Mouse (Mus musculus) liver, embryonic 11.5 days (tissue): ENCODE measurements around the gene Gpr155. TPM values are rescaled to one million over a fixed set of nuclear protein-coding genes. Genes with fewer than 3 reads are reported as not detected.

ENCODE experiments used
- ATAC-seq: fragments of 200-750 bp; cut with Nextera tagmentation; replicated peaks from 2 replicates; pipeline ENCODE4 v1.8.0; 2017; ENCODE audit warnings: moderate number of reproducible peaks, mild to moderate bottlenecking, moderate TSS enrichment, moderate library complexity; ENCODE audit not compliant: low FRiP score
- DNase-seq: peaks from one replicate; pipeline ENCODE4 v3.0.0-alpha.2; 2017; ENCODE audit warnings: low spot score
- H3K27ac ChIP-seq: fragments of 300-500 bp; sonication (generic); 2 replicates; pipeline ENCODE4 v1.5.1; 2014; ENCODE audit warnings: mild to moderate bottlenecking, low read depth, low read length, control low read depth
- H3K27me3 ChIP-seq: fragments of 300-500 bp; sonication (generic); replicated peaks from 2 replicates; pipeline ENCODE4 v1.6.1; 2014; ENCODE audit warnings: low read length, mixed read lengths; ENCODE audit not compliant: control insufficient read depth, insufficient read depth
- H3K36me3 ChIP-seq: fragments of 300-500 bp; sonication (generic); 2 replicates; pipeline ENCODE4 v1.6.1; 2014; ENCODE audit warnings: mild to moderate bottlenecking, low read length, moderate library complexity, mixed read lengths; ENCODE audit not compliant: control insufficient read depth, insufficient read depth
- H3K4me1 ChIP-seq: fragments of 300-500 bp; sonication (generic); replicated peaks from 2 replicates; pipeline ENCODE4 v1.6.1; 2014; ENCODE audit warnings: low read length, mixed read lengths; ENCODE audit not compliant: control insufficient read depth, insufficient read depth
- H3K4me2 ChIP-seq: fragments of 300-500 bp; sonication (generic); 2 replicates; pipeline ENCODE4 v1.6.1; 2014; ENCODE audit warnings: mild to moderate bottlenecking, control low read depth, moderate library complexity
- H3K4me3 ChIP-seq: fragments of 300-500 bp; sonication (generic); 2 replicates; pipeline ENCODE4 v1.5.1; 2014; ENCODE audit warnings: low read depth, low read length, control low read depth
- H3K9ac ChIP-seq: fragments of 300-500 bp; sonication (generic); 2 replicates; pipeline ENCODE4 v1.6.1; 2014; ENCODE audit warnings: low read depth, low read length, control low read depth
- H3K9me3 ChIP-seq: fragments of 300-500 bp; sonication (generic); 2 replicates; pipeline ENCODE4 v1.6.1; 2016; ENCODE audit warnings: low read length, inconsistent platforms, mixed read lengths; ENCODE audit not compliant: control insufficient read depth
- WGBS: fragments of 180-500 bp; shearing (Covaris S2); extraction: QIAGEN DNeasy Blood & Tissue Kit; methylation state at CpG from one replicate; pipeline ENCODE4 v1.1.7; 2014; 5-methylcytosine and 5-hydroxymethylcytosine counted together
- polyA plus RNA-seq: library from polyadenylated mRNA; unstranded; fragments of >200 nt; fragmentation: Nextera tagmentation; extraction: Ambion mirVana; gene quantifications from 2 replicates; pipeline ENCODE4 v1.2.1, GENCODE M21; 2014

Gene Gpr155
- polyA plus RNA-seq, 1 experiment from 2014 or later, result 6.3 TPM

DNA sequence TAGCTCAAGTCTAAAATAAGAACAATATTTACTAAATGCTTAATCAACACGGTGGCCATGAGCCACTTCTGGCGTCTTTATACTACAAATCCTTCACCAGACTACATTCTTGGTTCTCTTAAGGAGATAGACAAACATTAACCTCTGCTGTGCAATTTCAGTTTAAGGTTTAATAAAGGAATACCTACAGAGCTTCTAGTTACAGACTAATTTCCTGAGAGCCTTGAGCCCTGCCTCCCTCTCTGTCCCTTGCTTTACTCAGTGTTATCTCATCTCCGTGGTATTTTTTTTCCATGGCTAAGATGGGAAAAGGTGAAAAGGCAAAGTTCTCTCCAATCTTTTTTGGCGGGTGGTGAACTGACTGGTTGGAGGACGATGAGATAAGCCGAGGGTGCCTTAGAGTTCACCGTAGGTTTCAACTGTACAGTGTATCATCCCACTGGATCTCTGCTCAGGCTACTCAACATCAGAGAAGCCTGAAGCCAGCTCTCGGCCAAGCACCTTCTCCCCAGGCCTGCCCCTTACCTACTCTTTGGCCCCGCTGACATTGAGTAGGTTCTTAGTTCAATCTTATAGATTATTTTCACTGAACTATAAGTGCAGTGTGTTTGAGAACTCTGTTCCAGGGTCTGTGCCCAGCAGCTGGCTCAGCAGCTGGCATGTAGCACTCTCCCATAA lies 5.9 kb downstream of the Gpr155 start:
- H3K9ac ChIP-seq, result no peak overlapping the region
- no peak overlapping the region for H3K27ac ChIP-seq
- 68% methylated on average over 9 of the region's 9 CpGs for WGBS
- H3K4me2 ChIP-seq, result no peak overlapping the region
- no peak for ATAC-seq
- H3K36me3 ChIP-seq, result no peaks in the 10 kb centered on the region
- H3K4me1 ChIP-seq, result no peaks in the 10 kb centered on the region
- no peaks in the 10 kb centered on the region for H3K9me3 ChIP-seq
- H3K4me3 ChIP-seq, result no peak overlapping the region
- DNase-seq, result peak; percentile 23
- H3K27me3 ChIP-seq, result no peaks in the 10 kb centered on the region

- no peaks in the 10 kb centered on the region for H3K4me1 ChIP-seq
- 81% methylated on average over 5 of the region's 5 CpGs for WGBS
- no peak overlapping the region for H3K27ac ChIP-seq
- H3K4me3 ChIP-seq, result no peak overlapping the region
- H3K27me3 ChIP-seq, result no peaks in the 10 kb centered on the region
- H3K9ac ChIP-seq, result no peak overlapping the region
- no peaks in the 10 kb centered on the region for H3K36me3 ChIP-seq
- ATAC-seq, result no peak
- no peak overlapping the region for H3K4me2 ChIP-seq
- H3K9me3 ChIP-seq, result no peaks in the 10 kb centered on the region
- peak; percentile 24 for DNase-seq
Measured at GRCm38 (mm10) chr2:73379656-73380055, 6.7 kb downstream of the Gpr155 start.

DNA sequence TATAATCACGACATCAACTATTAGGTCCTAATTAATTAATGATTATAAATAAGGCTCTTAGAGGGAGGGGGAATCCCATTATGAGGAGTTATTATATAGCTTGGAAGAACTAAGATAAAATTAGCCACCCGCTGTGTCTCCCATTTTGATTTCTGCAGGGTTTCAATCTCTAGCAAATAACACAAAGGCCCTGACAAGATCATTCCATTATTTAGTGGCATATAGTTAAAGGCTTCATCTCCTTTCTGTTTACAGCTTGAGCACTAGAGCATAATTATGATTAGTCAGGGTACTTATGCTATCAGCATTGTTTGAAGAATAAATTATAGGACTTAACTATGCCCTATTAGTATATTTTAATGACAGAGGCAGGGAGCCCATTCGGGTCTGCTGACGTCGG lies 8.0 kb downstream of the Gpr155 start:
- Histone ChIP-seq H3K27me3 (no peaks in the 10 kb centered on the region), H3K36me3 (no peaks in the 10 kb centered on the region), H3K4me1 (no peaks in the 10 kb centered on the region), H3K4me2 (no peak overlapping the region), H3K4me3 (no peak overlapping the region), H3K9ac (no peak overlapping the region), H3K27ac (no peak overlapping the region), H3K9me3 (no peaks in the 10 kb centered on the region)
- DNase-seq, result no peak
- WGBS, result 91% methylated on average over 5 of the region's 5 CpGs
- ATAC-seq, result no peak

DNA sequence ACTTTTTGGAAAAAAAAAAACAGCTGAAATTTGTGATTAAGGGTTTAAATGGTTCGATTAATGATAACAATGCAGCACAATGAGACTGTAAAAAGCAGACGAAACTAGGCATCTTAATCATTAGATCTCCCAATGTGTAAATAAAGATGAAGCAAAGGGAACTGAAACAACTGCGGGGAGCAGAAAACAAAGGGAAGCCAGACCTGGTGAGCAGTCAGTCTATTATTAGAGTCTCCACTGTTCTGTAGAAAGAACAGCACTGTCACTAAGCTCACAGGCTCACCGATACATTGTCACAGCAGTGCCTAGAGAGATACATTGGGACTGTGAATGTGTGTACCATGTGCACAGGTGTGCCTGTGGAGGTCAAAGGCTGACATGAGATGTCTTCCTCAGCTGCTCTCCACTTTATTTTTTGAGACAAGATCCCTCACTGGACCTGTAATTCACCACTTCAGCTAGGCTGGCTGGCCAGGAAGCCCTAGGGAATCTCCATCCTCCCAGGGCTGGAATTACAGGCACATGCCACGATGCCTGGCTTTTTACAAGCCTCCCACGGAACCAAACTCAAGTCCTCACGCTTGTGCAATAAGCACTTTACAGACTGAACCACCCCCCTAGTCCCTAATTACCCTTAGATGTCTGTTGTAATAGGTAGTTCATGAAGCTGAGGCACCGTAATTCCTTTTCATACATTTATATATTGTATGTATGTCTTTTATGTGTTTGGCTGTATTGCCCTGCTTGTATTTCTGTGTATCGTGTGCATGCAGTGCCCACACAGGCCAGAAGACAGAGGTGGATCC lies 14.6 kb downstream of the Gpr155 start:
- Histone ChIP-seq H3K4me1 (no peaks in the 10 kb centered on the region), H3K4me2 (no peak overlapping the region), H3K27me3 (no peaks in the 10 kb centered on the region), H3K4me3 (no peak overlapping the region), H3K36me3 (0 out of 2 replicates have a peak, but pooled peaks cover 2% of the 10 kb centered on the region), H3K27ac (no peak overlapping the region), H3K9ac (no peak overlapping the region), H3K9me3 (no peaks in the 10 kb centered on the region)
- ATAC-seq, result no peak
- 77% methylated on average over 9 of the region's 9 CpGs for WGBS
- peak; percentile 28 for DNase-seq

GRCm38 (mm10) chr2:73363448-73363847 lies 22.9 kb downstream of the Gpr155 start:
- 72% methylated on average over 5 of the region's 5 CpGs for WGBS
- Histone ChIP-seq H3K27ac (no peak overlapping the region), H3K4me1 (peaks cover 13% of the 10 kb centered on the region), H3K9me3 (no peaks in the 10 kb centered on the region), H3K4me3 (no peak overlapping the region), H3K4me2 (no peak overlapping the region), H3K27me3 (no peaks in the 10 kb centered on the region), H3K9ac (no peak overlapping the region), H3K36me3 (0 out of 2 replicates have a peak, but pooled peaks cover 4% of the 10 kb centered on the region)
- ATAC-seq (no peak), DNase-seq (no peak)

- ATAC-seq (peak; percentile 48; the same call in 1 of the 2 replicates), DNase-seq (no peak)
- Histone ChIP-seq H3K9me3 (no peaks in the 10 kb centered on the region), H3K9ac (no peak overlapping the region), H3K27me3 (no peaks in the 10 kb centered on the region), H3K4me2 (no peak overlapping the region), H3K27ac (peak overlapping the region; percentile 26), H3K4me3 (no peak overlapping the region), H3K36me3 (no peaks in the 10 kb centered on the region), H3K4me1 (peaks cover 13% of the 10 kb centered on the region)
- WGBS, result 77% methylated on average over 2 of the region's 2 CpGs
Measured at GRCm38 (mm10) chr2:73360536-73360935, 25.8 kb downstream of the Gpr155 start.

DNA sequence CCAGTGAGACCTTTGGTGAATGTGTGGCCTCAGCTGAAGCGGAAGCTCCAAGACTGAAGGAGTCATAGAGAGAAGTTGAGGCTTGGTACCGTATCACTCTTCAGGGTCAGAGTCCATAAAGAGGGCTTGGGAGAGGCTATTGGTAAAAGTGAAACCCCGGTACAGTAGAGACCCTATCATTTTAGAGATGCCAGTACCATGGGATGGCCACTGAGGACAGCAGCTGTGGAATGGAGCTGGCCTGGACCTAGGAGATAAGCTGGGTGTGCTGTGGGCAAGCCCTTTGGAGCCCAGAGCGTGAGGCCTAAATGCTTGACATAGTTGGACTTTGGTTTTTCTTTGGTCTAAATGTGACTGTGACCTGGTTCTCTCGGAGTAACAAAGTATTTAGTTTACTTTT lies 26.4 kb downstream of the Gpr155 start:
- DNase-seq (no peak), ATAC-seq (peak; percentile 100)
- Histone ChIP-seq H3K36me3 (no peaks in the 10 kb centered on the region), H3K9me3 (no peaks in the 10 kb centered on the region), H3K27me3 (no peaks in the 10 kb centered on the region), H3K27ac (peak overlapping the region; percentile 78), H3K4me2 (peak overlapping the region; percentile 51), H3K9ac (peak overlapping the region; percentile 30; the same call in 1 of the 2 replicates), H3K4me3 (no peak overlapping the region), H3K4me1 (peaks cover 13% of the 10 kb centered on the region)
- WGBS, result 67% methylated on average over 5 of the region's 5 CpGs

DNA sequence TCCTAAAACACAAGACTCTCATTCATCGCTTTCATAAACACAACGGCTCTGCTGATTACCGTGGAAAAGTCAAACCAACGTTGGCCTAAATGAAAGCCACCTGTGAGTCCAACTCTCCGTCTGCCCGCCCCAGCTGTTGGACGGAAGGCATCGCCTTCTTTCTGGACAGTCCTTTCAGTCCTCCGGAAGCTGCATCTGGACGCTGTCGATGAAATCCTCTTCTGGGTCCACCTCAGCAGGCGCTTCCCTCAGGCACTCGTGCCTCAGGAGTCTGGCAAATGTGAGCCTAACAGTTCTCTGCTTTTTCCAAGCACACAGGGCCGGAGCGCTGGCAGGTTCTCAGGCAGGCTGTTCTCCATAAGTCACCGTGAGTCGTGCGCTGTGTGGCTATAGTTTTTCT lies 29.4 kb downstream of the Gpr155 start:
- Histone ChIP-seq H3K4me1 (peaks cover 13% of the 10 kb centered on the region), H3K4me3 (no peak overlapping the region), H3K9ac (no peak overlapping the region), H3K27me3 (no peaks in the 10 kb centered on the region), H3K36me3 (no peaks in the 10 kb centered on the region), H3K9me3 (no peaks in the 10 kb centered on the region), H3K4me2 (no peak overlapping the region), H3K27ac (no peak overlapping the region)
- WGBS, result 80% methylated on average over 18 of the region's 18 CpGs
- DNase-seq, result no peak
- no peak for ATAC-seq
